Mouse (Mus musculus) Patski (cell line): ENCODE measurements at regions not wholly inside any gene's neighbourhood (a gene's known extent, or its start where the extent isn't known, plus 50 kb on each side); places are given as distances from the start of the nearest gene placed in this dataset.

Experiments used
- ATAC-seq: fragments of 100-300 bp; one replicate; pipeline ENCODE4 v1.8.0; 2021
- CTCF ChIA-PET: fragments of 350-600 bp; sonication (Branson Sonifier 250); formaldehyde crosslinking; loops from one replicate; lab custom pipeline; 2022; ENCODE audit warnings: inconsistent platforms; lab: Charles Lee
- POLR2A ChIA-PET: fragments of 350-600 bp; sonication (Branson Sonifier 250); formaldehyde crosslinking; loops from one replicate; lab custom pipeline; 2022; ENCODE audit warnings: antibody characterized with exemption, inconsistent platforms; lab: Charles Lee
- DNase-seq: peaks from one replicate; pipeline ENCODE4 v3.0.0-alpha.2; 2011; ENCODE audit warnings: low read depth, low spot score
- H3K27me3 ChIP-seq: fragments of 371-371 bp; one replicate; pipeline ENCODE4 v1.5.1; 2021
- CTCF ChIP-seq: fragments of 100-300 bp; IDR thresholded peaks from one replicate; pipeline ENCODE4 v1.5.1; 2021
- in situ Hi-C: fragments of 300-500 bp; cut with MboI; formaldehyde crosslinking; loops from 3 replicates; pipeline ENCODE4 v1.11.1; 2018; ENCODE audit warnings: low pct_unique_long_range_greater_than_20kb, mixed read lengths

GRCm38 (mm10) chr17:4941286-4941800 lies 52.8 kb upstream of the Arid1b start:
- in situ Hi-C loops: no loop called here
- ATAC-seq (no peak), DNase-seq (no peak)
- CTCF ChIA-PET: no interaction called here
- POLR2A ChIA-PET: interaction anchor here (0.6 to 0.9 kb wide), 2 partner anchors 20 to 33 kb away, joined by 3 to 6 read pairs; no protein-coding TSS in a partner anchor
- H3K27me3 ChIP-seq: peaks cover 3% of the 10 kb centered on the region
- no peak for TF ChIP-seq CTCF

DNA sequence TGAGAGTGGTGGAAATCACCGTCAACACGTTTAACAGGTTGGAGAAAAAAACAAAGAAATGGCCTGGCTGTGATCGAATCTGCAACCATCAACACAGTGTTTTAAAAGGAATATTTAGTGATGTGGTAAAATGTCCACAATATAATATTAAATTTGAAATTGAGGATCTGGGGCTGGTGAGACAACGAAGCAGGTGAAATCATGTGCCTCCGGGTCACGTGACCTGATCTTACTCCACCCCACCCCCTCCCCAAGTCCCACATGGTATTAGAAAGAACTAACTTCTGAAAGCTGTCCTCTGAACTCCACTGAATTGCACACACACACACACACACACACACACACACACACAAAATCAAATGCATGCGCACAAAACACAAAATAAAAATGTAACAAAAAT lies 51.3 kb upstream of the Arid1b start:
- H3K27me3 ChIP-seq: no peaks in the 10 kb centered on the region
- ChIA-PET POLR2A (no interaction called here), CTCF (no interaction called here)
- TF ChIP-seq CTCF: no peak
- no peak for ATAC-seq
- no peak for DNase-seq
- in situ Hi-C loops: no loop called here
